Mouse (Mus musculus) embryonic facial prominence, embryonic 11.5 days (tissue): ENCODE results near the gene Dut. TPM values are rescaled to one million over a fixed set of nuclear protein-coding genes. Genes with fewer than 3 reads are reported as not detected.
A peak's percentile ranks its signal among the peaks of the same experiment; 100 is the strongest.

Experiments
- ATAC-seq: fragments of 200-750 bp; cut with Nextera tagmentation; replicated peaks from 2 replicates; pipeline ENCODE4 v1.8.0; 2017; ENCODE audit warnings: low read depth; ENCODE audit not compliant: insufficient number of reproducible peaks, low FRiP score, low TSS enrichment
- DNase-seq: peaks from one replicate; pipeline ENCODE4 v3.0.0-alpha.2; 2015; ENCODE audit warnings: low spot score
- H3K27ac ChIP-seq: fragments of 300-500 bp; sonication (generic); replicated peaks from 2 replicates; pipeline ENCODE4 v1.5.1; 2014; ENCODE audit warnings: mild to moderate bottlenecking, low read depth, low read length, control low read depth
- H3K27me3 ChIP-seq: fragments of 300-500 bp; sonication (generic); 2 replicates; pipeline ENCODE4 v1.6.1; 2014; ENCODE audit warnings: mild to moderate bottlenecking, low read length, moderate library complexity, mixed read lengths; ENCODE audit not compliant: control insufficient read depth, insufficient read depth
- H3K36me3 ChIP-seq: fragments of 300-500 bp; sonication (generic); replicated peaks from 2 replicates; pipeline ENCODE4 v1.6.1; 2014; ENCODE audit warnings: low read depth, mild to moderate bottlenecking, low read length, moderate library complexity, mixed read lengths; ENCODE audit not compliant: control insufficient read depth, insufficient read depth
- H3K4me1 ChIP-seq: fragments of 300-500 bp; sonication (generic); 2 replicates; pipeline ENCODE4 v1.6.1; 2014; ENCODE audit warnings: low read length, mixed read lengths; ENCODE audit not compliant: control insufficient read depth, insufficient read depth
- H3K4me2 ChIP-seq: fragments of 300-500 bp; sonication (generic); 2 replicates; pipeline ENCODE4 v1.6.1; 2014; ENCODE audit warnings: low read depth, mild to moderate bottlenecking, control low read depth, low read length, moderate library complexity
- H3K4me3 ChIP-seq: fragments of 300-500 bp; sonication (generic); 2 replicates; pipeline ENCODE4 v1.5.1; 2014; ENCODE audit warnings: low read depth, low read length, control low read depth
- H3K9ac ChIP-seq: fragments of 300-500 bp; sonication (generic); replicated peaks from 2 replicates; pipeline ENCODE4 v1.6.1; 2014; ENCODE audit warnings: mild to moderate bottlenecking, control low read depth, low read length
- H3K9me3 ChIP-seq: fragments of 300-500 bp; sonication (generic); replicated peaks from 2 replicates; pipeline ENCODE4 v1.6.1; 2016; ENCODE audit warnings: mild to moderate bottlenecking, low read length, inconsistent platforms, mixed read lengths; ENCODE audit not compliant: control insufficient read depth
- WGBS: fragments of 180-500 bp; shearing (Covaris S2); extraction: QIAGEN DNeasy Blood & Tissue Kit; methylation state at CpG from one replicate; pipeline ENCODE4 v1.1.7; 2014; 5-methylcytosine and 5-hydroxymethylcytosine counted together
- polyA plus RNA-seq: library from polyadenylated mRNA; unstranded; fragments of >200 nt; fragmentation: Nextera tagmentation; extraction: Ambion mirVana; gene quantifications from 2 replicates; pipeline ENCODE4 v1.2.1, GENCODE M21; 2014

Gene Dut
- polyA plus RNA-seq, 1 experiment from 2014 or later: 235 TPM

DNA sequence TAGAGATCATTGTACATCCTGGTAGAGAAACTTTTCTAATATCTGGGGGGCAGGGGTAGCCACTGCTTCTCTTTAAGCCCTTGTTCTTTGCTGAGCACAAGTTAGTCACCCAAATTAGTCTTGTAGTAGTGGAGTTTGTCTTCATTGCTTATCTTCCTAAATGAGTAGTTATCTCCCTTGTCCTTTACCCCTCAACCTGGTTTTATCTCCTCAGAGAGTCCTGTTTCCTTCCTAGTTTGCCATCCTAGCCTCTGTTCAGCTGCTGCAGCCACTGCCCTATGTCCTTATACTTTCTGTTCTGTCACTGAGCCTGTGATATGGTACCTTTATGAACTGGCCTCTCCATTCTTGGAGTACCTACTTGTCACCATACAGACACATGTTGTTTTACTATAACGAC lies 25.3 kb upstream of the Dut start:
- ATAC-seq: no peak
- H3K4me3 ChIP-seq: no peak overlapping the region
- no peaks in the 10 kb centered on the region for H3K4me1 ChIP-seq
- DNase-seq: no peak
- no peaks in the 10 kb centered on the region for H3K36me3 ChIP-seq
- no peak overlapping the region for H3K9ac ChIP-seq
- WGBS: 79% methylated on average over 1 of the region's 1 CpGs
- no peak overlapping the region for H3K27ac ChIP-seq
- H3K27me3 ChIP-seq: no peaks in the 10 kb centered on the region
- H3K9me3 ChIP-seq: no peaks in the 10 kb centered on the region
- no peak overlapping the region for H3K4me2 ChIP-seq

GRCm38 (mm10) chr2:125228472-125229409 lies 18.2 kb upstream of the Dut start:
- H3K4me3 ChIP-seq: no peak overlapping the region
- no peak overlapping the region for H3K4me2 ChIP-seq
- 83% methylated on average over 11 of the region's 11 CpGs for WGBS
- H3K27ac ChIP-seq: no peak overlapping the region
- DNase-seq (no peak), ATAC-seq (no peak)
- H3K27me3 ChIP-seq: no peaks in the 10 kb centered on the region
- no peaks in the 10 kb centered on the region for H3K4me1 ChIP-seq
- H3K9me3 ChIP-seq: no peaks in the 10 kb centered on the region
- H3K9ac ChIP-seq: no peak overlapping the region
- H3K36me3 ChIP-seq: no peaks in the 10 kb centered on the region

- DNase-seq (no peak), ATAC-seq (0 out of 2 replicates have a peak, but pooled peaks have one; percentile 29)
- H3K4me1 ChIP-seq: no peaks in the 10 kb centered on the region
- H3K4me3 ChIP-seq: no peak overlapping the region
- H3K36me3 ChIP-seq: no peaks in the 10 kb centered on the region
- H3K27me3 ChIP-seq: no peaks in the 10 kb centered on the region
- WGBS: 84% methylated on average over 4 of the region's 4 CpGs
- H3K9me3 ChIP-seq: no peaks in the 10 kb centered on the region
- H3K9ac ChIP-seq: no peak overlapping the region
- H3K27ac ChIP-seq: no peak overlapping the region
- no peak overlapping the region for H3K4me2 ChIP-seq
These were observed 14.8 kb upstream of the Dut start for GRCm38 (mm10) chr2:125232183-125232582.

GRCm38 (mm10) chr2:125233537-125233936 lies 13.5 kb upstream of the Dut start:
- no peak overlapping the region for H3K4me2 ChIP-seq
- H3K4me3 ChIP-seq: no peak overlapping the region
- H3K27ac ChIP-seq: no peak overlapping the region
- H3K9me3 ChIP-seq: no peaks in the 10 kb centered on the region
- no peaks in the 10 kb centered on the region for H3K27me3 ChIP-seq
- ATAC-seq (no peak), DNase-seq (no peak)
- no peaks in the 10 kb centered on the region for H3K4me1 ChIP-seq
- H3K36me3 ChIP-seq: no peaks in the 10 kb centered on the region
- H3K9ac ChIP-seq: no peak overlapping the region
- WGBS: 88% methylated on average over 2 of the region's 2 CpGs

DNA sequence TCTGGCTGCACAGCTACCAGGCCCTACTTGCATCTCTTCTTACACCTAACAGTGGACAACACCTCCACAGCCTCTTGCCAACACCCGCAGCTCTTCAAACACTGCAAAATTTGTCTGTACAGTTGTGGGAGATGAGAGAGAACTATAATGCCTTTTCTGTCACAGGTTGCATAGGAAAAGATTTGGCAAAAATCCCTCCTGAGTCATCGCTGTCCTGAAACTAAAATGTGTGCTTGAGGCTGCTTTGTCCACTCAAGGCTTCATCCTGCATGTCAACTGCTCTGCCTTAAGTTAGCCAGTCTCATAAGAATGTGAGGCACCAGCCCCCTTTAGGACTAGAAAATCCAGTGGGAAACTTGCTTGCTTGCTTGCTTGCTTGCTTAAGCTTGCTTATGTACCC lies 12.9 kb upstream of the Dut start:
- H3K27ac ChIP-seq: no peak overlapping the region
- H3K9me3 ChIP-seq: no peaks in the 10 kb centered on the region
- H3K4me2 ChIP-seq: no peak overlapping the region
- ATAC-seq: no peak
- H3K4me3 ChIP-seq: no peak overlapping the region
- no peaks in the 10 kb centered on the region for H3K36me3 ChIP-seq
- H3K9ac ChIP-seq: no peak overlapping the region
- no peaks in the 10 kb centered on the region for H3K27me3 ChIP-seq
- no peak for DNase-seq
- 94% methylated on average over 2 of the region's 2 CpGs for WGBS
- no peaks in the 10 kb centered on the region for H3K4me1 ChIP-seq

- no peak overlapping the region for H3K27ac ChIP-seq
- no peaks in the 10 kb centered on the region for H3K9me3 ChIP-seq
- 90% methylated on average over 3 of the region's 3 CpGs for WGBS
- no peaks in the 10 kb centered on the region for H3K27me3 ChIP-seq
- no peak overlapping the region for H3K9ac ChIP-seq
- ATAC-seq (no peak), DNase-seq (no peak)
- H3K36me3 ChIP-seq: peaks cover 3% of the 10 kb centered on the region; the same call in 1 of the 2 replicates
- H3K4me1 ChIP-seq: no peaks in the 10 kb centered on the region
- H3K4me3 ChIP-seq: no peak overlapping the region
- H3K4me2 ChIP-seq: no peak overlapping the region
These were observed 1.3 kb upstream of the Dut start for GRCm38 (mm10) chr2:125245545-125246285.

DNA sequence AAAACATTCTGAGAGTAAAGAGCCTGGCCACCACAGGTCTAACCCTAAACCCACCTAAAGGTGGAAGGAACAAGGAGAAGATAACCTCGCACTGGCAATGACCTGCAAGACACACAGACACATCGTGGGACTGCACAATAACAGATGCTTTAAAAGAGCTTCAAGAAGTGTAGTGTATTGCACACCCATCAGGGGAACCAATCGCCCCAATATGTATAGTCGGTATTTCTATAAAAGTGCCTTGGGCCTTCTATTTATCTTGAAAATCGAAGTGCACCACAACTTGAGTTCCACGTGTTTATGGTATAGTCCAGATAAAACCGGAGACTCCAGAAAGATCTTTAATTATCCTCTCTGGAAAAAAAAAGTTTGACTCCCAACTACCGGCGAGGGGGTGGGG lies 321 bp upstream of the Dut start:
- Histone ChIP-seq H3K36me3 (peaks cover 3% of the 10 kb centered on the region; the same call in 1 of the 2 replicates), H3K27ac (peak overlapping the region; percentile 90; the same call in 1 of the 2 replicates), H3K4me1 (no peaks in the 10 kb centered on the region), H3K9me3 (no peaks in the 10 kb centered on the region), H3K27me3 (no peaks in the 10 kb centered on the region), H3K4me3 (peak overlapping the region; percentile 83), H3K9ac (peak overlapping the region; percentile 94), H3K4me2 (peak overlapping the region; percentile 66)
- DNase-seq: peak; percentile 21
- ATAC-seq: no peak
- WGBS: 22% methylated on average over 9 of the region's 9 CpGs

GRCm38 (mm10) chr2:125247962-125248235 lies 909 bp downstream of the Dut start:
- WGBS: 1% methylated on average over 9 of the region's 9 CpGs
- Histone ChIP-seq H3K4me2 (peak overlapping the region; percentile 66), H3K4me1 (no peaks in the 10 kb centered on the region), H3K9ac (peak overlapping the region; percentile 94), H3K27ac (peak overlapping the region; percentile 90), H3K36me3 (peaks cover 4% of the 10 kb centered on the region; the same call in 1 of the 2 replicates), H3K27me3 (no peaks in the 10 kb centered on the region), H3K4me3 (peak overlapping the region; percentile 83), H3K9me3 (no peaks in the 10 kb centered on the region)
- ATAC-seq (no peak), DNase-seq (no peak)
